Mouse (Mus musculus) mouse trophoblast stem cell (cell line): ENCODE data around the gene Ptpn6.

Source experiments
- in situ Hi-C, 2 experiments: fragments of 300-500 bp; cut with MseI, MboI; formaldehyde crosslinking; loops; 2 replicates in 1 of 2; 3 replicates in 1 of 2; pipeline ENCODE4 v1.15.1; 2025

Gene Ptpn6

GRCm38 (mm10) chr6:124755831-124756595, 17.5 kb upstream of the Ptpn6 start, which contains the start of the genes Gm45234 and Atn1:
Gene Gm45234 (minus strand): TSS chr6:124756021.
Gene Atn1 (minus strand): TSS chr6:124756524.
- in situ Hi-C loops = no loop called here

GRCm38 (mm10) chr6:124755306-124755705, 16.8 kb upstream of the Ptpn6 start:
- in situ Hi-C loops = no loop called here

DNA sequence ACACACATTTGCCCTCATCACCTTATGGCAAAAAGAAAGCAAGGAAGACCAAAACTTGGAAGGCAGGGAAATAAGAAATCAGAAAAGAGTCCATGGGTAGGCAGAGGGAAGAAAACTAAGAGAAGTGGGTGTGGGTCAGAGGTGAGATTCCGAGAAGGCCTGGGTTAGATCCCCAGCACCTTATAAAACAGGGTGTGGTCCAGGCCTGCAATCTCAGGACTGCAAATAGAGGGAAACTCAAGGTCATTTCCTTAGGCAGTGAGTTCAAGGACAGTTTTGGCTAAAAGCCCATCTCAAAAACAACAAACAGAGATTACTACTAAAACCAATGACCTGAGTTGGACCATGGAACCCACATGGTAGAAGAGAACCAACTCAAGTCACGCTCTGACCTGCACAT, 15.3 kb upstream of the Ptpn6 start:
- in situ Hi-C loops = no loop called here

- in situ Hi-C loops = no loop called here
Observed at GRCm38 (mm10) chr6:124750405-124750804, 11.9 kb upstream of the Ptpn6 start.

DNA sequence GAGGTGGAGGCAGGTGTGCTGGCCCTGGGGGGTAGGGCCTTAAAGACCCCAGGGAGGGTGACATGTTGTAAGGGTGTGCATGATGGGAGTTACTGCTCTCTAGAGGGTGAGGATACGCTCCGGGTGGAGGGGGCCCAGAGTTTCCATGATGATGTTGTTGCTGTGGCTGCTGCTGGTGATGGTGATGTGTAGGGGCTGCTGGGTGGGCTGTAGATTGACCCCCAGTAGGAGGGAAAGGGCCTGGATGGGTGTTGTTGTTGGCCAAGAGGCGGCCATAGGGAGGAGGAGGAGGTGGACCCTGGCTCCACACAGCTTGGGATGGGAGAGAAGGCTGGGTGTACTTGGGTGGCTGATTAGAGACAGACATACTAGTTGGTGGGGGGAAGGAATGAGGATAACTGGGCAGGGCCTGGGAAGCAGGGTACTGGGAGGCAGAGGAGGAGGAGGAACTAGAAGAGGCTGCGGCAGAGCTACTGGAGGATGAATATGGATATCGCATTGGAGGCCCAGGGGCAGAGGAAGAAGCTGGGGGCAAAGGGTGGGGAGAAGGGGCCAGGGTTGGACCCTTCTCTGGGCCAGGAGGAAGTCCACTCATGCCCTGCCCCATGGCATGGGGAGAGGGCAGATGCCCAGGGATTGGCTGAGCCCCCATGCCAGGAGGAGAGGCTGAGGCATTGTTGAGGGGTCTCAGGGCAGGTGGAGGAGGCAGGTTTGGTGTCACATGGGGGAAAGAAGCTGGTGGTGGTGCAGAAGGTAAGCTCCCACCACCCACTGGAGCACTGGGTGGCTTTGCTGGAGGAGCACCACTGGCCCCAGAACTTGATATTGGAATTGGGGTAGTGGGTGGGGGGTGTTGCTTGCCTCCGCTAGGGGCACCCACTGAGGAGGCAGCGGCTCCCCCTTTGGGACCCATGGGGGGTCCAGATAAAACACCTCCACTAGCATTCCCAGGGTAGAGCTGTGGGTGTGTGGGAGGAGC, 8.4 kb upstream of the Ptpn6 start:
- in situ Hi-C loops = no loop called here

DNA sequence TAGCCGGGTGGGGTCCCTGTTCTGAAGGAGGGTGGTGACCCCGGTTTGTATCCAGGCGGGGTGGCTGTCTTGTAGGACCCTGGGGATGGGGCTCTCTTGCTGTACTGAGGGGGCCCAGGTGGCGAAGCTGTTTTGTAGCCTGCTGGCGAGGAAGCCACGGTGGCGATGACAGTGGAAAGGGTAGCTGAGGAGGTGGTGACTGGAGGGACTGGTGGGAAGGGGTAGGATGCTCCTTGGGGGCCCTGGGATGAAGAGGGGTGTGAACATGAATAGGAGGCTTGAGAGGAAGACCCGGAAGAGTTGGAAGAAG, 7.7 kb upstream of the Ptpn6 start:
- in situ Hi-C loops = no loop called here

DNA sequence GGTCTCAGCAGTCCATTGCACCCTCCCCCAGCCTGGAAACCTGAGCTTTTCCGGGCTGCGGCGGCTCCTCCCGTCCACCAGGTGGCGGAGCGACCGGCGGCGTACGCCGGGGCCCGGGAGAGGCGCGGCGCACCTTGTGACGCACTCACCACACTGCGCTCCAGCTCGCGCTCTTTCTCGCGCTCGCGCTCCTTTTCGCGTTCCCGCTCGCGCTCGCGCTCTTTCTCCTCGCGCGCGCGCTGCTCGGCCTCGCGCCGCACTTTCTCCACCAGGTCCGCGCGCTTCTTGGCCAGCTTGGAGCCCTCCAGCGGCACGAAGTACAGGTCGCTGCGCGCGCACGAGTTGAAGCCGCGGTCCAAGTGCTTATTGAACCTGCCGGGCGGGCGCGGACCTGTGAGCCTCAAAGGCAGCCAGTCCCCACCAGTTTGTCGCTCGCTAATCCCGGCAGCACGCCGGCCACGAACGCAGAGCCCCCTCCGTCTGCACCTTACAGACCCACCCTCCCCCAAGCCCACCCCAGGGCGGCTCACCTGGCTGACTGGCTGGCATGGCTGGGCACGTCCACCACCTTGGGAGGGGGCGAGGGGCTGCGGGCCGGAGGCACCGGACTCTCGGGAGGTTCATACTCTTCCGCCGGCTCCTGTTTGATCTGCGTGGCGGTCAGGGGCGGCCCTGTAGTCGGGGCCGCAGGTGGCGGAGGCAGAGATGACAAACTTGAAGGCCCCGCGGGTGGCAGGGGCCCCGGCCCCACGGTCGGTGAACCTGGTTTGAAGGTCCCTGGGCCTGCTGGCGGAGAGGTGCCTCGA, 7.2 kb upstream of the Ptpn6 start:
- in situ Hi-C loops = no loop called here

DNA sequence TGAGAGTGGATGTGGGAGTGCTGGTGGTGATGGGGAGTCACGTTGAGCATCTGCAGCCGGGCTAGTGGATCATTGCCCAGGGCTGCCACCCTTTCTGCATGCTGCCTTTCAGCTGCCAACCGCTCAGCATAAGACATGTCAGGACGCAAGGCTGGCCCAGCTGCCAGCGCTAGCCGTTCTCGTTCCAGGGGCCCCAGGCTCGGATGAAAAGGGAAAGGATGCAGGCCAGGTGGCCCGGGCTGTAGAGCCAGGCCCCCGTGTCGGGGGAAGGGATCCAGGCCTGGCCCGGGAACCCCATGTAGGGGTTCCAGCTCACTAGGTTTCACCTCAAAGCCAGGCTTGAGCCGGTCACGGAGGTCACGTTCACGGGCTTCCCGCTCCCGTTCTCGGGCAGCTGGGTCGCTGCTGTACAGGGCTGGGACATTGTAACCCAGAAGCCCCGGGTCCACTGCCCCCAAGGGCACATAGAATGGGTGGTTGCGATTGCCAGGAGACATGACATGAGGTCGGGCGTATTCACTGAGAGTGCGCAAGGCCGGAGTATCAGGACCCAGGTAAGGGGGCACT, 6.3 kb upstream of the Ptpn6 start:
- in situ Hi-C loops = no loop called here

DNA sequence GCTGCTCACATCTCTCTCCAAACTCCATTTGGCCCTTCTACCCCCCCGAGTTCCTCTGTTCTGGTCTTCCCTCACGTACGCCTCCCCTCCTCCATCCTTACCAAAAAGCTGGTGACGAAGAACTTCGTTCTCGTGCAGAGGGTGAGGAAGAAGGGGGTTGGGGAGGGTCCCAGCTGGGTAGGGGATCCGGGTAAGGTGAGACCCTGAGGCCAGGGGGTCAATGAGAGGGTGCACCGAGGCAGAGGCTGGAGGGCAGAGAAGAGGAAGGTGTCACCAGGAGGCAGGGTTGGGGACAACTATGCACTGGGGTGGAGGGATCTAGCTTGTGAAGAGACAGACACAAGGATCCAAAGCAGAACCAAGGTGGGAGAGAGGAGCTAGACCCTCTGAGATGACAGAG, 5.1 kb upstream of the Ptpn6 start:
- in situ Hi-C loops = no loop called here

GRCm38 (mm10) chr6:124742839-124743514, 4.5 kb upstream of the Ptpn6 start:
- in situ Hi-C loops = no loop called here

DNA sequence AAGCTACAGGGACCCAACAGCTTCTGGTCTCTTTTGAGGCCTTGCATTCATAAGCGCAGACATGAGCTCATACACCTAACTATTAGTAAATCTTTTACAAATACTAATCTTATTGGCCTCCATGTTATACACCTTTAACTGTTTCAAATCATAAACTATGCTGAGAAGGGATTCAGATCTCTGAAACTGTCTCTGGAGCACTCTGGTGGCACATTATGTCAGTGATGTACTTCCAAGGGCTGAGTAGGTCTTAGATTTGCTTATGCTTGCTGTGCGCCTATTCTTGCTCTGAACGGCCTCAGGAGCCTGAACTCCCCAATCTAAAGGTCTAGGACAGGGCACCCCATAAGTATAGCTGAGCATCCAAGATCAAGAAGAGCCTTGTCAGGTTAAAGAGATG, 3.3 kb upstream of the Ptpn6 start:
- in situ Hi-C loops = no loop called here

GRCm38 (mm10) chr6:124740888-124741761, 2.6 kb upstream of the Ptpn6 start, which contains the start of gene Grcc10:
Gene Grcc10 (minus strand): TSS chr6:124741374.
- in situ Hi-C loops = no loop called here

GRCm38 (mm10) chr6:124740211-124740887, 1.8 kb upstream of the Ptpn6 start:
- in situ Hi-C loops = no loop called here

DNA sequence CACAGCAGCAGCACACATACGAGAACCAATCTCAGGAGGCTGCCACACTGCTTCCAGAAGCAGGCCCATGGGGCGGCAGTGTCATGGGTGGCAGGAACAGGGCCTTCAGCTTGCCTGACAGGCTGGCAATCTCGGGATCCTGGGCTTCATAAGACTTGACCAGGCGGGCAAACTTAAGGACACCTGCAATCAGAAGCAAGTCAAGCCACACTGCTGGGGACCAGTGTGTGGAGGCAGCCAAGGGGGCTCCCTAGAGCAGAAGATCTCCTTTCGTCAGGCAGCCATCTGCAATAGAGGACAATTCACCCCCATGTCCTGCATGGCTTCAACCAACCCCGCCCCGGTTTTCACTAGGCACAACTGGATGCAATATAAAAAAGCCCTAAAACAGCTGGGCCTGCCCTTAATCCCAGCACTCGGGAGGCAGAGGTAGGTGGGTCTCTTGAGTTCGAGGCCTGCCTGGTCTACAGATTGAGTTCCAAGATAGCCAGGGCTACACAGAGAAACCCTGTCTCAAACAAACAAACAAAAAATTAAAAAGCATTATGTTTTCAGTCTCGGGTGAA, 800 bp upstream of the Ptpn6 start:
- in situ Hi-C loops = no loop called here

DNA sequence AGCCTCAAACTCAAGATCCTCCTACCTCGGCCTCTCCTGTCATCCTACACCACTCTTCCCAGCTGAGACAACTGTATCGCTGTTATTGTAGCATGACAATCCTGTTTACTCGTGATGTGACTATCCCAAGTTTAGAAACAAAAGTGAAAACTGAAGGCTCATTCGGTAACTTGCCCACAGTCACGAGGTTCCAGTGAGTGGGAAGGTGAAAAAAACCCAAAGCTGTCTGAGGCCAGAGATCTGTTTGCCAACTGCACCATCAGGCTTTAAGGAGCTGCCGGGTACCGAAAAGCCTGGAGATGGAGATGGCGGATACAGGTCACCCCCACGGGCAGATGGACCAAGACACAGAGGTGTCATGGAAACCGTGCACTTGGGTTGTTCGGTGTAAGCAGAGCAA, 1.5 kb downstream of the Ptpn6 start:
- in situ Hi-C loops = no loop called here

- in situ Hi-C loops = no loop called here
Observed at GRCm38 (mm10) chr6:124734417-124734816, 4.1 kb downstream of the Ptpn6 start.

GRCm38 (mm10) chr6:124732476-124733370, 5.8 kb downstream of the Ptpn6 start:
- in situ Hi-C loops = no loop called here

GRCm38 (mm10) chr6:124731038-124731437, 7.5 kb downstream of the Ptpn6 start:
- in situ Hi-C loops = no loop called here
